Mouse (Mus musculus) stomach, postnatal 0 days (tissue): ENCODE data around the gene Podxl.

ENCODE experiments used
- CTCF ChIP-seq: IDR thresholded peaks from 2 replicates; pipeline ENCODE4 v1.5.1; 2016; ENCODE audit warnings: antibody characterized with exemption, low read depth, mild to moderate bottlenecking, moderate library complexity
- EP300 ChIP-seq: optimal IDR thresholded peaks from 2 replicates; pipeline ENCODE3; 2016; ENCODE audit warnings: antibody characterized with exemption

DNA sequence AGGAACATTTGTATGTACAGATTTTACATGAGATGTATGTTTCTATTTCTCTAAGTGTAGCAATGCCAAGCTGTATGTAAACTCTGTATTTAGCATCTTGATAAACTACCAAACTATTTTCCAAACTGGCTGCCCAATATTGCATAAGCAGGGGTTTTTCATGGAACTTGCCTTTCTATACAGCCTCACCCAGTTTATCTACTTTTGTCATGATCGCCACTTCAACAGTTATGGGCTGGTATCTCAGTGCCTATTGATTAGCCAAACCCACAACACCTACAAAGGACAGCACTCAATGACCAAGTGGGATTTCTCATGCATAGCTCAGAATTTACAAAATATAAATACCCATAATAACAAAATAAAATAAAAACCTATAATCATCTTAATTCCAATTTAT, 25.7 kb downstream of the Podxl start:
- TF ChIP-seq CTCF (no peak), EP300 (no peak)
